Mouse (Mus musculus): ENCODE results near the gene Tpst2. TPM values are rescaled to one million over a fixed set of nuclear protein-coding genes. Genes with fewer than 3 reads are reported as not detected.

The Tpst2 gene
- 36.6 and 40.7 TPM in 2 replicates for polyA plus RNA-seq (2012; rRNA removed)

DNA sequence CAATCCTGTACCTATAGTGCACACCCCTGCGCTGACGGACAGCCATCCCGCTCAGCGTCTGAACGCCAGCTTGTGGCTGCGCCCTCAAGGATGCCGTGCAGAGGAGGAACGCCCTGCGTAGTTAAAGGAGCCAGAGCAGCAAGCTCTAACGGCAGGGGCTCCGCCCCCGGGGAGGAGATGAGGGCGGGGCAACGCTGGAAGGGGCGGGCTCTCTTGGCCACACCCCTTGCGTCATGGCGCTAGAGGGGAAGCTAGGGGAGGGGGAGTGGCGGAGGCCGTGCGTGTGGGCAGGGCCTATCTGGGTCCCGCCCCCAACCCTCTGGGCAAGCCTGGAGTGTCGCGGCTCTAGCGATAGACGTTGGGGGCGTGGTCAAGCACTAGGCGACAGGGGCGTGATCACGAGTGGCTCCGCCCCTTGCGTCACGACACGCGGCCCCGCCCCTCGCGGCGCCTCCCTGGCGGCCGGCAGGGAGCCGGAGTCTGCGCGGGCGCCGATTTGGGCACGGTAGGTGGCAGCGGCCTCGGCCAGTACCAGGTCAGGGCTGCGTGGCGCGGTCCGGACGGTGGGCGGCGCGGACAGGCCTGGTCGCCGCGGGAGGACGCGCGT is at the start of gene Tpst2:
TSS of gene Tpst2 (plus strand) at position 425 of the 607 bp plus-strand sequence.
- peak; percentile 99 to 100 for DNase-seq (ENCODE audit: extremely low spot score in 1 of 2, low spot score in 1 of 2)

GRCm38 (mm10) chr5:112227354-112227753 is 49.1 kb upstream of the Tpst2 start:
- DNase-seq (ENCODE audit: extremely low spot score in 1 of 2, low spot score in 1 of 2) = peak in 1 of 2 experiments; percentile 71

DNA sequence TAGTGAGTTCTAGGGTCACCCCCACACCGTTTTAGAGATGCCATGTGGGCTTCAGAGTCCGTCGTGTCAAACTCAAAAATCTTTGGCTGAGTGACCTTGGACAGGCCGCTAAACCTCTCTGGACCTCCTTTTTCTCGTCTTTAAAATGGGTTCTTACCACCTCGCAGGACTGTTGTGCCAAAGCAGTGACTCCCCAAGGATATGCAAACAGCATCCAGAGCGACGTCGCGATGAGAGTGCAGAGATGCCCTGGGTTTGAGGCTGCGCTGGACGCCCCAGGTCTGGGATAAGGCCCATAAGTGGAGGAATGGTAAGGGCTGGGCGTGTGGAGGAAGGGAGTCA is 48.6 kb upstream of the Tpst2 start:
- no peak for DNase-seq (ENCODE audit: extremely low spot score in 1 of 2, low spot score in 1 of 2)

DNA sequence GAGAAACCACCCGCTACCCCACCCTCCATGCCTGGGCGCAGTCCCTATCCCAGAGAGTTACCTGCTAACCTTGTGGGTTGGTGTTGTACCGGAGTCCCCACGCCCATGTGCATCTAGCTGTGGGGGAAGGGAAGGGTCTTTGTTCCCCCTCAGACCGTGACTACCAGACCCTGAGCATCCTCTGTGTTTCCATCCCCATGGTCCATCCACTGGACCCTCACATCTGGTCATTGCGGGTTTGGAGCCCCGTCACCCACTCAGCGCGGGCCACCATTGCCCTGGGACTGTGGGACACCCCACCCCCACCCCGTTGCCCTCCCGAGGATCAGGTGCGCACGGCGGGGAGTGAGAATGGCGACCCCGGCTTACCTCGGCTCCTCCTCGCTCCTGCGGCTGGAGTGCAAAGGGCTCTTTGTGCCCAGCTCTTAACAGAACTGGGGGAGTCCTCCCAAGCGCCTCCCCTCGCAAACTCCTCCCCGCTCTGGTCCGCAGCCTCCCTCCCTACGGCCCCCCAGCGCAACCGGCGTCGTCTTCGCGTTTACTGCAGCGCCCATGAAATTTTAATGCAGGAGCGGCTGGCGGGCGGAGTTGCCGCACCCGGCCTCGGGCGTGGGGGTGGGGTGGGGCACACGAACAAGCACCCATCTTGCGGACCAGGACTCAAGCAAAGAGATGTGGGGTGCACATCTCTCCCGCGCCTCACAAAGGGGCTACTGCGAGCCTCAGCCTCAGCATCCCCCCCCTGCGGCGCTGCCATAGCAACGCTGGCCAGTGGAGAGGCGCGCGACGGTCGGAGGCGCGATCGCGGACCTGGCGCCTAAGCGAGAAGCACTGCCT is 48.0 kb upstream of the Tpst2 start:
- peak in 1 of 2 experiments; percentile 75 for DNase-seq (ENCODE audit: extremely low spot score in 1 of 2, low spot score in 1 of 2)

DNA sequence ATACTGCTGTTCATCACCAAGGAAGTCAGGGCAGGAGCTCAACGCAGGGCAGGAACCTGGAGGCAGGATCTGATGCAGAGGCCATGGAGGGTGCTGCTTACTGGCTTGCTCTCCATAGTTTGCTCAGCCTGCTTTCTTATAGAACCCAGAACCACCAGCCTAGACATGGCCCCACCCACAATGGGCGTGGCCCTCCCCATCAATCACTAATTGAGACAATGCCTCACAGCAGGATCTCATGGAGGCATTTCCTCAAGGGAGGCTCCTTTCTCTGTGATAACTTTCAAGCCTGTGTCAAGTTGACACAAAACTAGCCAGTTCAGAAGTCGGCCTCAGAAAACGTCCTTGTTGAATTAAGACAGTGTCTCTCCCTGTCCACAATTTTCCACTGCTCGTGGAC is 40.7 kb upstream of the Tpst2 start:
- no peak for DNase-seq (ENCODE audit: extremely low spot score in 1 of 2, low spot score in 1 of 2)

- no peak for DNase-seq (ENCODE audit: extremely low spot score in 1 of 2, low spot score in 1 of 2)
Measured at GRCm38 (mm10) chr5:112236631-112237030, 39.9 kb upstream of the Tpst2 start.

DNA sequence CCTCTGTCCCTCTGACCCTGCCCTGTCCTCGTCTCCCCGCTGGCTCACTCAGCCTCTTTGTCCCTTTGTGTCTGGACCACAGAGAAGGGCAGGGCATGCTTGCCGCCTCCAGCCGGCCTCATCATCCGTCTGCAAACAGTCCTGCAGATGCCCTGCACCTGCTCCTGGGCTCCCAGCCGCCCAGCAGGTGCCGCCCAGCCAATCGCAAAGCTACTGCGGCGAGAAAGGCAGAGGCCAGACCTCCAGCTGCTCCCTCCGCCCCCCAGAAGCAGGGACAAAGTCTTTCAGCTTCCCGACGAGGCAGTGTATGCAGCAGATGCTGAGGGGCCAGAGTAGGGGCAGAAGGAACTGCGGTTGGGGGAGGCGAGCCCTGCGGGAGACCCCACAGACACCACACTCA is 39.1 kb upstream of the Tpst2 start:
- DNase-seq (ENCODE audit: extremely low spot score in 1 of 2, low spot score in 1 of 2) = no peak

- DNase-seq (ENCODE audit: extremely low spot score in 1 of 2, low spot score in 1 of 2) = no peak
Measured at GRCm38 (mm10) chr5:112237866-112238570, 38.5 kb upstream of the Tpst2 start.

DNA sequence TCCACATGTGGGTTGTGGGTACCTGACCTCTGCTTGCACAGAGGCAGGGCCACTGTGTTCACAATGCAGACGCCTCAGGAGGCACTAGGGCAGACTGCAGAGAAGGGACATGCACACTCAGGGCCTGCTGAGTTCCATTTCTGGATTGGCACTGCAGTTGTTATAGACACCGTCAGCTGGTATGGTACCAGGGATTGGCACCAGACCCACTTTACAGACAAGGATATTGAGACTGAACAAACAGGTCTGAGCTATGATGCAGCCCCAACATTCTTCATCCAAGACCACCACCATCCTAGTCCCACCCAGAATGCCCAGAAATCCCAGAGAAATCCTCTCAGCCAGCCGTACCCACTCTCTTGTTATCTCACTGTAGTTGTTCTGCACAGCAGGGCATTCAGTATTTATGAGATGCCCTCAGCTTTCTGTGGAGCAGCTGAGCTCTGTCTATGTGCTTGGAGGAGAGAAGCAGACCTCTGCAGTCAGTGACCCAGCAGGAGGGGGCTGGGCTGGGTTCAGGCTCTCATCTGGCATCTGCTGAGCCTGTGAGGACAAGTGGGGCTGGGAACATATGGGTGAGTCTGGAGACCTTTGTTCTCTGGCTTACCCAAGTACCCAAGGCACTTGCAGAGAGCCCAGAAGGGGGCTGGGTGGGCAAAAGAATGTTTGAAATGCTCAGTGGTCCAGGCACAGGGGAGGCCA is 37.6 kb upstream of the Tpst2 start:
- no peak for DNase-seq (ENCODE audit: extremely low spot score in 1 of 2, low spot score in 1 of 2)

GRCm38 (mm10) chr5:112240761-112241160 is 35.7 kb upstream of the Tpst2 start:
- peak; percentile 79 to 96 for DNase-seq (ENCODE audit: extremely low spot score in 1 of 2, low spot score in 1 of 2)

DNA sequence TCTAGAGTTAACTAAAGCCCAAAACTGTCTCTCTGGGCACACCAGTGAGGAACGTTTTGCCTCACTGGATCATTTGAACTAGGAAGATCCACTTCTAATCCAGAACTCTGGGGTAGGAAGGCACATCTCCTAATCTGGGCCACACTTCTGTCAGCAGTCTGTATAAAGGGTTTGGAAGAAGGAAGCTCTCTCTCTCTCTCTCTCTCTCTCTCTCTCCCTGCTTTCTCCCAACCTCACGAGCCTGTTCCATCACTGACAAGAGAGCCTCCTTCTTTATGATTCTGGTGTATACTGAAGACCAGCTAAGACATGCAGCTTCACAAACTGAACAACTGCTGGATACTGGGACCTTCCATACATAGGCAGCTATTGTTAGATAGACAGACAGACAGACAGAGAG is 34.6 kb upstream of the Tpst2 start:
- DNase-seq (ENCODE audit: extremely low spot score in 1 of 2, low spot score in 1 of 2) = no peak

DNA sequence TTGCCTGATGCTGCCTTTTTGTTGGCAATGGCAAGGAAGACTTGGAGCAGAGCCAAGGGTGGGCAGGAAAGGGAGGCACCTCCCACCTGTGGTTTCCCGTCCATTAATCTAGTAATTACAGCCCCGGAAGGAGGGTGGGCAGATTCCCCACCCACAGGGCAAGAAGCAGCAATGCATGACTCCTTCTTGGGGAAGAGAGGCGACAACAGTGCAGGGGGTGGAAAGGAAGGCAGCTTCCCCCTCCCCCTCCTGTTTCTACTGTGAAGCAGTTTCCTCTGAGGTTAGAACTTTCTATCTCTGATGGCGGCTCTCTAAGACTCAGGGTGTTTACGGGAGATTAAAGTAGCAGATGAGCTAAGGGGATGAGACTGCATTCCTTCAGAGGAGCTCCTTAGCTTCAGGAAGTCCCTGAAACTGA is 34.1 kb upstream of the Tpst2 start:
- DNase-seq (ENCODE audit: extremely low spot score in 1 of 2, low spot score in 1 of 2) = no peak

DNA sequence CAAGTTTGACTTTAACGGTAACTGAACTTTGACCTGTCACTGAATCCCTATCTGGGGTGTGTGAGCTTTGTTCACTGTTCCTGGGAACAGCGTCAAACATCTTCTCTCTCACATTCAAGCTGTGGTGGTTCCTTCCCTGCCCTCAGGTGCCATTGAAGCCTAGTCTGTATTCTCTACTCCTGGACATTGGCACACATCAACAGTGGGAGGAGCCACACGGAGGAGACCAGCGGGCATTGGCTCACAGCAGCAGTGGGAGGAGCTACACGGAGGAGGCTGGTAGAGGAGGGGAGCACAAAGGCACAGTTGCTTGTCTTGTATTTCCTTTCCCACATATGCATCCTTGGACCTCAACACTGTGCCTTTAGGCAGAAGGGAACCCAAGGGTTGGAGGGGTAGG is 33.5 kb upstream of the Tpst2 start:
- no peak for DNase-seq (ENCODE audit: extremely low spot score in 1 of 2, low spot score in 1 of 2)

- DNase-seq (ENCODE audit: extremely low spot score in 1 of 2, low spot score in 1 of 2) = no peak
Measured at GRCm38 (mm10) chr5:112243539-112244274, 32.8 kb upstream of the Tpst2 start.

GRCm38 (mm10) chr5:112244275-112244562 is 32.3 kb upstream of the Tpst2 start:
- no peak for DNase-seq (ENCODE audit: extremely low spot score in 1 of 2, low spot score in 1 of 2)

DNA sequence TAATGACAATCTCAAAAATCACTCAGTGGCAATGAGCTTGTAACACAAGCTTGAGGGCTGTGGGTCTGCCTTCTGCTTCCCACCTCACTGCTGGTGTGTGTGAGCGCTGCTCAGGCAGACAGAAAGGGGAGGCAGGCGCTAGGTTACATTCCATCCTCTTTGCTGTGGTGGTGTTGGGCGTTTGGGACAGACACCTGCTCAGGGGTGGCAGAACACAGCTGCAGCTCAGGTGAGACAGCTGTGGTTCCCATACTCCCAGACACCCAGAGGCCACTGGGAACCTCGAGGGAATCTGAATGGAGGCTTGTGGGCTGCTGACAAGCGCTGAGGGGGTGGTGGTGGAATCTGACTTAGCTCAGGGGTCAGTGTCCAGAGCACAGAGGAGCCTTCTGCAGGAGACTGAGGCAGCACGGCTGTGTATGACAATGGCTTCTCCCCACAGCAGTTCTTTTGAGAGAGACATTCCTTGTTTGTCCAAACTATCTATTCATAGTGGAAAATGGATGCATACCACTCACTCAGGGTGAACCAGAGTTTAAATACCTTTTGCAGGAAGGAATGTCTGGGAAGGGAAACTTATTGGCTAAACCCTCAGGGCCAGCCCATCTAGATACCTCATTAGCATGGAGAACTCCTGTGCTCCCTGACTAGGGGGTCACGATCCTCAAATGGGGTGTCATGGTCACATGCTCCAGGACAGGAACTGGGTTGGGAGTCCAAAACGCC is 31.4 kb upstream of the Tpst2 start:
- no peak for DNase-seq (ENCODE audit: extremely low spot score in 1 of 2, low spot score in 1 of 2)

DNA sequence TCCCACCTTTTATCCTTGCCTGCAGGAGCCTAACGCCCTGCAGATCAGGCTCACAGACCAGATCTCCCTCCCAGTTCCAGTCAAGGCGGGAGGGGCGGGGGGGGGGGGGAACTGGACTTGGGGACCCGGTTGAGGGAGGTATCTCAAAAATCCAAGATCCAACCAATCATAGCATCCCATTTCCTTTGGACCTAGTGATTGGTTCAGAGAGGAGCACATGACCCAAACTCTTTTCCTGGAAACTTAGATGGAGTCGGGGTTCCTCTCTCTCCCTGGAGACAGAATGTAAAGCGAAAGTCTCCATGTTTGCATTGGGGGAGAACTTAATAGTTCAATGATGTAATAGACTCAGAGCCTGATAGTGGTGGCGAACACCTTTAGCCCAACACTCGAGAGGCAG is 29.1 kb upstream of the Tpst2 start:
- no peak for DNase-seq (ENCODE audit: extremely low spot score in 1 of 2, low spot score in 1 of 2)

- no peak for DNase-seq (ENCODE audit: extremely low spot score in 1 of 2, low spot score in 1 of 2)
Measured at GRCm38 (mm10) chr5:112249106-112249505, 27.4 kb upstream of the Tpst2 start.

DNA sequence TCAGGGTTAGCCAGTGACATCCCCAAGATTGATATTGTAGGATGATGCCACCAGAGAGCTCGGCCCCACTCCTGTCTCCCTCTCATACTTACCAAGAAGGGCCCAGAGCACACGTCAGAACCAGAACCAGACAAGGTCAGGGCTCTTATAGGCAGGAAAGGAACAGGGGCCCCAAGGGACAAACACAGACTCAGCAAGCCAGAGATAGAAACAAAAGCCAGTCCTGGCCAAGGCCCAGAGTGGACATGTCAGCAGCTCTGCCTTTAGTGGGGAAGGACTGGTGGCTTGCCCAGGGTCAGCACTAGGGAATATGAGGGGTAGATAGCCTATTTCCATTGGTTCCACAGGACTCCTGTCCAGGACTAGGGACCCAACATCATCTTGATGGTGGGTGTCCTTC is 24.1 kb upstream of the Tpst2 start, which contains the start of gene Cryba4:
TSS of gene Cryba4 (minus strand) at position 119 of the 400 bp plus-strand sequence.
- DNase-seq (ENCODE audit: extremely low spot score in 1 of 2, low spot score in 1 of 2) = no peak

GRCm38 (mm10) chr5:112253169-112253568 is 23.3 kb upstream of the Tpst2 start:
- no peak for DNase-seq (ENCODE audit: extremely low spot score in 1 of 2, low spot score in 1 of 2)
